ENCODE assay signal across 8 mouse cellular contexts in genomic region chr13:39647367-39647766, GRCm38 (mm10).
DNase-seq lines count a peak whose midpoint lies in the region; ATAC-seq lines count a peak whose summit lies in the region.

No protein-coding gene starts in this region.

- H3K4me2 ChIP-seq in kidney, embryonic 15.5 days = no peak overlapping the region
- no peak overlapping the region for H3K4me2 ChIP-seq in forebrain, embryonic 13.5 days

- H3K27me3 ChIP-seq in kidney, embryonic 15.5 days = peaks cover 16% of the 10 kb centered on the region
- H3K27me3 ChIP-seq in forebrain, embryonic 13.5 days = peaks cover 5% of the 10 kb centered on the region; the same call in 1 of the 2 replicates

- WGBS in kidney, embryonic 15.5 days = 20% methylated on average over 9 of the region's 9 CpGs
- 23% methylated on average over 9 of the region's 9 CpGs for WGBS in forebrain, embryonic 13.5 days

- no peaks in the 10 kb centered on the region for H3K36me3 ChIP-seq in kidney, embryonic 15.5 days
- no peaks in the 10 kb centered on the region for H3K36me3 ChIP-seq in forebrain, embryonic 13.5 days (ENCODE audit: poor library complexity, severe bottlenecking)

- no peaks in the 10 kb centered on the region for H3K9me3 ChIP-seq in kidney, embryonic 15.5 days (replicated peaks)
- no peaks in the 10 kb centered on the region for H3K9me3 ChIP-seq in forebrain, embryonic 13.5 days (replicated peaks)

- no peak overlapping the region for H3K9ac ChIP-seq in kidney, embryonic 15.5 days
- no peak overlapping the region for H3K9ac ChIP-seq in forebrain, embryonic 13.5 days

- DNase-seq in kidney, adult 11 months = peak; percentile 11
- peak; percentile 26 for DNase-seq in brain, embryonic 18.5 days (ENCODE audit: low read depth, low spot score)
- DNase-seq in layer of hippocampus, adult 8-10 months (ENCODE audit: low spot score in 2 of 2) = peak; percentile 13 to 46
- peak; percentile 0 for DNase-seq in lung, postnatal 25 days (ENCODE audit: low spot score)
- DNase-seq in right cerebral cortex, postnatal 4 days = peak; percentile 50
- no peak for DNase-seq in gastrocnemius, postnatal 4 days (ENCODE audit: low spot score in 2 of 2)

- H3K4me1 ChIP-seq in kidney, embryonic 15.5 days = 0 out of 2 replicates have a peak, but pooled peaks cover 5% of the 10 kb centered on the region
- peaks cover 5% of the 10 kb centered on the region; the same call in 1 of the 2 replicates for H3K4me1 ChIP-seq in forebrain, embryonic 13.5 days

- no peak overlapping the region for H3K4me3 ChIP-seq in kidney, embryonic 15.5 days (replicated peaks)
- H3K4me3 ChIP-seq in forebrain, embryonic 13.5 days = no peak overlapping the region

- no peak overlapping the region for H3K27ac ChIP-seq in kidney, embryonic 15.5 days
- H3K27ac ChIP-seq in forebrain, embryonic 13.5 days = no peak overlapping the region

- ATAC-seq in kidney, embryonic 15.5 days (replicated peaks; ENCODE audit: low FRiP score) = no peak
- ATAC-seq in forebrain, embryonic 13.5 days = peak; percentile 45; the same call in 1 of the 2 replicates

Comparison
In these comparisons a context has a peak if more than half of its experiments do, and no peak if none do; other contexts are left out.
1. DNase-seq: peak in kidney, adult 11 months (single experiment), brain, embryonic 18.5 days (single experiment), layer of hippocampus, adult 8-10 months (2 of 2), lung, postnatal 25 days (single experiment) and right cerebral cortex, postnatal 4 days (single experiment); none in gastrocnemius, postnatal 4 days (0 of 2).